Mouse (Mus musculus) CD8-positive naive resting alpha-beta T cell, adult 57 days (primary cell): Measurements from ENCODE around the gene Dzip1. TPM values are rescaled to one million over a fixed set of nuclear protein-coding genes. Genes with fewer than 3 reads are reported as not detected.

Experiments used
- total RNA-seq: library from RNA; stranded (reverse); gene quantifications from one replicate; pipeline ENCODE4 v1.2.4, GENCODE M21; 2023

Dzip1 gene
- 84.0 TPM for total RNA-seq

GRCm38 (mm10) chr14:118924673-118925615 lies at the start of gene Dzip1:
Gene Dzip1, minus strand, starts transcription at chr14:118925460.

GRCm38 (mm10) chr14:118937533-118938492 lies 12.6 kb upstream of the Dzip1 start, which contains the start of gene Dnajc3:
Gene Dnajc3, plus strand, starts transcription at chr14:118937976.

Other genes starting within 250 kb of the Dzip1 start
- 25.0 TPM for gene Abcc4, start 219.2 kb downstream of the Dzip1 start, total RNA-seq
- gene Cldn10, start 137.6 kb downstream of the Dzip1 start, total RNA-seq = 4.4 TPM
- 52.5 TPM for gene Dnajc3, start 12.5 kb upstream of the Dzip1 start, total RNA-seq
- not detected for gene Uggt2, start 174.0 kb upstream of the Dzip1 start, total RNA-seq
- gene Hs6st3, start 212.9 kb upstream of the Dzip1 start, total RNA-seq = not detected